Mouse (Mus musculus) forebrain, embryonic 12.5 days (tissue): ENCODE data around the gene Catsper1. TPM values are rescaled to one million over a fixed set of nuclear protein-coding genes. Genes with fewer than 3 reads are reported as not detected.

ENCODE experiments used
- ATAC-seq: fragments of 200-750 bp; cut with Nextera tagmentation; 2 replicates; pipeline ENCODE4 v1.8.0; 2017; ENCODE audit warnings: moderate TSS enrichment; ENCODE audit not compliant: low FRiP score
- H3K27ac ChIP-seq: fragments of 300-500 bp; sonication (generic); 2 replicates; pipeline ENCODE4 v1.5.1; 2016; ENCODE audit warnings: mild to moderate bottlenecking
- H3K27me3 ChIP-seq: fragments of 300-500 bp; sonication (generic); 2 replicates; pipeline ENCODE4 v1.6.1; 2016; ENCODE audit warnings: mild to moderate bottlenecking
- H3K36me3 ChIP-seq: fragments of 300-500 bp; sonication (generic); replicated peaks from 2 replicates; pipeline ENCODE4 v1.6.1; 2016; ENCODE audit warnings: mild to moderate bottlenecking
- H3K4me1 ChIP-seq: fragments of 300-500 bp; sonication (generic); 2 replicates; pipeline ENCODE4 v1.6.1; 2016
- H3K4me2 ChIP-seq: fragments of 300-500 bp; sonication (generic); 2 replicates; pipeline ENCODE4 v1.6.1; 2016; ENCODE audit warnings: mild to moderate bottlenecking, moderate library complexity
- H3K4me3 ChIP-seq: fragments of 300-500 bp; sonication (generic); replicated peaks from 2 replicates; pipeline ENCODE4 v1.5.1; 2016; ENCODE audit warnings: mild to moderate bottlenecking
- H3K9ac ChIP-seq: fragments of 300-500 bp; sonication (generic); 2 replicates; pipeline ENCODE4 v1.6.1; 2016; ENCODE audit warnings: mild to moderate bottlenecking
- H3K9me3 ChIP-seq: fragments of 300-500 bp; sonication (generic); 2 replicates; pipeline ENCODE4 v1.6.1; 2016
- WGBS: fragments of 180-500 bp; shearing (Covaris S2); methylation state at CpG from one replicate; pipeline ENCODE4 v1.1.7; 2016; 5-methylcytosine and 5-hydroxymethylcytosine counted together
- polyA plus RNA-seq: library from polyadenylated mRNA; unstranded; fragments of >200 nt; fragmentation: Nextera tagmentation; extraction: Ambion mirVana; gene quantifications from 2 replicates; pipeline ENCODE4 v1.2.1, GENCODE M21; 2016

Catsper1 gene
- polyA plus RNA-seq, 1 experiment from 2014 or later = not detected

DNA sequence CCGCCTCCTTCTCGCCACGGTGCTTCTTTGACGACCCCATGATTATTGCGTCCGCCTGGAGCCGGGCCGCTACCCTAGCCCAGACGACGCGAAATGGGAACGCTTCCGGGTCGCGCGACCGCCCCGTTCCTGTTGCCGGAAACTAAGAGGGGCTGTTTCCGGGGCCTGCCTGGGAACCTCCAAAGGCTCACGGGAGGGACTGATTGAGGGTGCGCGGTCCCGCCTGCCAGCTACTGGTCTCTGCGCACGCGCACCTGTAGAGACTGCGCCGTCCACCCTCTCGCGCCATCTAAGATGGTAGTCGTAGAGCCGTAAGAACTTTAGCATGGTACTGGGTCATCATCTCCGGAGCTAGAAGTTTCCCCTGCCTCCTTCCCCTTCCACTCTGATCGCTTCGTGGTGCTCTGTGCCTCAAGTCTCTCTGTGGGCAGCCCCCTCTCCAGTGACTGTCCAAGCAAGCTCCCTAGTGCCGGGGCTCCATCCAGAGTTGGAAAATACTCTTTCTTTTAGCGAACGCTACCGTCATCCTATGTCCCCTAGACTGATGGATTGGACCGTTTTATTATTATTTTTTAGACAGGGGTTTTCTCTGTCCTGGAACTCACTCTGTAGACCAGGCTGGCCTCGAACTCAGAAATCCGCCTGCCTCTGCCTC lies 53.2 kb downstream of the Catsper1 start, which contains the start of gene Sart1:
Gene Sart1 (minus strand): TSS at position 116 of the 655 bp plus-strand sequence.
- Histone ChIP-seq H3K4me1 (peaks cover 34% of the 10 kb centered on the region), H3K27me3 (no peaks in the 10 kb centered on the region), H3K4me3 (peak within 1 kb of the TSS; percentile 100), H3K9me3 (no peaks in the 10 kb centered on the region), H3K9ac (peak within 1 kb of the TSS; percentile 95), H3K36me3 (peaks cover 25% of the 10 kb centered on the region), H3K4me2 (peak within 1 kb of the TSS; percentile 84), H3K27ac (peak within 1 kb of the TSS; percentile 88)
- peak; percentile 93 for ATAC-seq
- 2% methylated on average over 43 of the region's 43 CpGs for WGBS

- ATAC-seq = no peak
Measured at GRCm38 (mm10) chr19:5389647-5390046, 54.1 kb downstream of the Catsper1 start.

DNA sequence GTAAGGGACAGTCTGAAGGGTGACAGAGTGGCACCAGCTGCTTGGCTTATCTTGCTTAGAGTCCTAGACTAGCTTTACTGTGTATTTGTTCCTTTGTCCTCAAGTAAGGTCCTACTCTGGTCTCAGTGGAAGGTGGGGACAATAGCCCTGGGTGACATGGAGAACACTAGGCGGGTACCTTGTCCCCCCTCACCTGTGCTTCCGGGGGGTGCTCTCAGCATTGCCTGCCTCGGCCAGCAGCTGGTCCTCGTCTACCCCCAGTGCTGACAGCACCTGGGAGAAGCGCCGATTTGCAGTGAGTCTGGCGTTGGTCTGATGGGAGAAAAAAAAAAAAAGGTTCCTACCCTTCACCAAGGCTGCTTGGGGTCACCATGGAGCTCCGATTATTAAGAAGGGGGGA lies 54.9 kb downstream of the Catsper1 start:
- Histone ChIP-seq H3K36me3 (peaks cover 8% of the 10 kb centered on the region), H3K9me3 (no peaks in the 10 kb centered on the region), H3K4me1 (peaks cover 34% of the 10 kb centered on the region), H3K27me3 (no peaks in the 10 kb centered on the region), H3K9ac (0 out of 2 replicates have a peak overlapping the region, but pooled peaks have one; percentile 36), H3K4me3 (0 out of 2 replicates have a peak overlapping the region, but pooled peaks have one; percentile 100), H3K27ac (no peak overlapping the region), H3K4me2 (peak overlapping the region; percentile 84; the same call in 1 of the 2 replicates)
- 91% methylated on average over 8 of the region's 8 CpGs for WGBS
- no peak for ATAC-seq

More at GRCm38 (mm10) chr19:5389647-5390046, 54.1 kb downstream of the Catsper1 start:
- Histone ChIP-seq H3K4me3 (peak overlapping the region; percentile 100), H3K9ac (peak overlapping the region; percentile 36), H3K36me3 (peaks cover 15% of the 10 kb centered on the region), H3K9me3 (no peaks in the 10 kb centered on the region), H3K27me3 (no peaks in the 10 kb centered on the region), H3K4me2 (peak overlapping the region; percentile 84), H3K4me1 (peaks cover 34% of the 10 kb centered on the region), H3K27ac (no peak overlapping the region)
- WGBS = 62% methylated on average over 12 of the region's 12 CpGs

DNA sequence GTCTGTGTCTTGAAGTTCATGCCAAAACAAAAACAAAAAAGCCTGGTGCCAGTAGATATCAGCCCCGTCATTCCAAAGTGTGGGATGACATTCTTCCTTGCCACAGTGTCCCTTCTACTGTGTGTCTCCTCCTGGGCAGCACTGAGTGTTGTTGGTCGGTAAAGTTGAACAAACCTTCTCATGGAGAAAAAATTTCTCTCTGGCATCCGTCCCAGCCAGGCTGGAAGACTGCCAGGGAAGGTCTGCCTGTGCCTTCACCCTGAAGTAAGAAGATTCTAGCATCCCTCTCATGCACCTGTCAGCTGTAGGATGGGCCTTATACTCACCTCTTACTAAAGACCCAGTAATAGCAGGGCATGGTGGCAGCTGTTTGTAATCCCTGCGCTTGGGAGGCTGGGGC lies 57.4 kb downstream of the Catsper1 start:
- peak overlapping the region; percentile 31; the same call in 1 of the 2 replicates for H3K27ac ChIP-seq
- no peak overlapping the region for H3K9ac ChIP-seq
- no peaks in the 10 kb centered on the region for H3K9me3 ChIP-seq
- peaks cover 19% of the 10 kb centered on the region for H3K4me1 ChIP-seq
- H3K27me3 ChIP-seq = no peaks in the 10 kb centered on the region
- 70% methylated on average over 4 of the region's 4 CpGs for WGBS
- no peak overlapping the region for H3K4me3 ChIP-seq
- no peak overlapping the region for H3K4me2 ChIP-seq
- ATAC-seq = no peak
- H3K36me3 ChIP-seq = no peaks in the 10 kb centered on the region

Other genes with a start within 250 kb of the Catsper1 start
- gene Yif1a, start 247.2 kb upstream of the Catsper1 start, polyA plus RNA-seq = 54.4 and 56.4 TPM in 2 replicates
- 168 and 180 TPM in 2 replicates for gene Cnih2, start 237.2 kb upstream of the Catsper1 start, polyA plus RNA-seq
- gene Rab1b, start 228.7 kb upstream of the Catsper1 start, polyA plus RNA-seq = 232 and 237 TPM in 2 replicates
- 45.8 and 46.0 TPM in 2 replicates for gene Klc2, start 217.2 kb upstream of the Catsper1 start, polyA plus RNA-seq
- gene Pacs1, start 62.6 kb upstream of the Catsper1 start, polyA plus RNA-seq = 29.4 and 30.9 TPM in 2 replicates
- 415 and 417 TPM in 2 replicates for gene Sf3b2, start 40.3 kb upstream of the Catsper1 start, polyA plus RNA-seq
- 17.5 and 21.8 TPM in 2 replicates for gene Gal3st3, start 37.4 kb upstream of the Catsper1 start, polyA plus RNA-seq
- gene Cst6, start 13.8 kb downstream of the Catsper1 start, polyA plus RNA-seq = 0.66 and 0.67 TPM in 2 replicates
- 75.7 and 78.3 TPM in 2 replicates for gene Eif1ad, start 31.0 kb downstream of the Catsper1 start, polyA plus RNA-seq
- gene Banf1, start 31.4 kb downstream of the Catsper1 start, polyA plus RNA-seq = 416 and 423 TPM in 2 replicates
- gene Sart1, start 53.0 kb downstream of the Catsper1 start, polyA plus RNA-seq = 113 and 125 TPM in 2 replicates
- not detected in 2 replicates for gene Tsga10ip, start 66.8 kb downstream of the Catsper1 start, polyA plus RNA-seq
- gene Drap1, start 89.2 kb downstream of the Catsper1 start, polyA plus RNA-seq = 257 and 260 TPM in 2 replicates
- 48.3 and 50.8 TPM in 2 replicates for gene AI837181, start 89.4 kb downstream of the Catsper1 start, polyA plus RNA-seq
- gene Fosl1, start 111.8 kb downstream of the Catsper1 start, polyA plus RNA-seq = not detected in 2 replicates
- gene Ccdc85b, start 122.2 kb downstream of the Catsper1 start, polyA plus RNA-seq = 8.0 and 9.0 TPM in 2 replicates
- 122 and 128 TPM in 2 replicates for gene Fibp, start 124.9 kb downstream of the Catsper1 start, polyA plus RNA-seq
- 3.1 and 3.7 TPM in 2 replicates for gene Ctsw, start 132.8 kb downstream of the Catsper1 start, polyA plus RNA-seq
- 40.2 and 41.9 TPM in 2 replicates for gene Efemp2, start 138.2 kb downstream of the Catsper1 start, polyA plus RNA-seq
- 40.6 and 42.7 TPM in 2 replicates for gene Mus81, start 152.7 kb downstream of the Catsper1 start, polyA plus RNA-seq
- 3,168 and 3,195 TPM in 2 replicates for gene Cfl1, start 154.7 kb downstream of the Catsper1 start, polyA plus RNA-seq
- 0.26 TPM in 1 of 2 replicates, not detected in the other for gene 1700020D05Rik, start 168.0 kb downstream of the Catsper1 start, polyA plus RNA-seq
- gene Snx32, start 174.8 kb downstream of the Catsper1 start, polyA plus RNA-seq = 29.3 and 29.5 TPM in 2 replicates
- 0.22 and 0.27 TPM in 2 replicates for gene Ovol1, start 224.9 kb downstream of the Catsper1 start, polyA plus RNA-seq
- gene Ap5b1, start 232.3 kb downstream of the Catsper1 start, polyA plus RNA-seq = 1.6 TPM in 2 replicates